Mouse (Mus musculus) ES-E14 (cell line): ENCODE data around the gene Tnik. TPM values are rescaled to one million over a fixed set of nuclear protein-coding genes. Genes with fewer than 3 reads are reported as not detected.

Experiments
- DNase-seq: peaks from one replicate; pipeline ENCODE4 v3.0.0-alpha.2; 2013; ENCODE audit warnings: low read depth, low spot score
- H3K27ac ChIP-seq: 2 replicates; pipeline ENCODE4 v1.5.1; 2012; ENCODE audit warnings: low read depth, mild to moderate bottlenecking, low read length, moderate library complexity, mixed read lengths; ENCODE audit not compliant: poor library complexity, insufficient read depth, severe bottlenecking
- H3K36me3 ChIP-seq: 2 replicates; pipeline ENCODE4 v1.6.1; 2012; ENCODE audit warnings: mild to moderate bottlenecking, low read length, moderate library complexity, mixed read lengths; ENCODE audit not compliant: control insufficient read depth, poor library complexity, insufficient read depth, severe bottlenecking
- H3K4me1 ChIP-seq, 2 experiments: fragments of 150-350 bp in 1 of 2; sonication (generic) in 1 of 2; 2 replicates each; pipeline ENCODE4 v1.6.1; 2012; ENCODE audit warnings: low read length in 2 of 2, mild to moderate bottlenecking in 1 of 2, mixed read lengths in 1 of 2; ENCODE audit not compliant: control insufficient read depth in 2 of 2, insufficient read depth in 2 of 2, poor library complexity in 1 of 2
- H3K4me3 ChIP-seq, 2 experiments: fragments of 150-350 bp in 1 of 2; sonication (generic) in 1 of 2; 2 replicates each; pipeline ENCODE4 v1.5.1; 2012; ENCODE audit warnings: low read length in 2 of 2, low read depth in 1 of 2, mild to moderate bottlenecking in 1 of 2, mixed read lengths in 1 of 2; ENCODE audit not compliant: insufficient read depth in 1 of 2, poor library complexity in 1 of 2, severe bottlenecking in 1 of 2
- H3K9ac ChIP-seq: 2 replicates; pipeline ENCODE4 v1.6.1; 2012; ENCODE audit warnings: low read depth, mild to moderate bottlenecking, low read length, mixed read lengths; ENCODE audit not compliant: poor library complexity, insufficient read depth, severe bottlenecking
- H3K9me3 ChIP-seq: fragments of 150-350 bp; sonication (generic); 2 replicates; pipeline ENCODE4 v1.6.1; 2012; ENCODE audit warnings: low read depth, mild to moderate bottlenecking, low read length; ENCODE audit not compliant: control insufficient read depth, insufficient read depth
- CHD2 ChIP-seq: IDR thresholded peaks from 2 replicates; pipeline ENCODE4 v1.6.1; 2014; ENCODE audit warnings: mild to moderate bottlenecking, low read depth, low read length, inconsistent platforms
- HCFC1 ChIP-seq: IDR thresholded peaks from 2 replicates; pipeline ENCODE4 v1.6.1; 2012; ENCODE audit warnings: low read length, inconsistent platforms, borderline replicate concordance; ENCODE audit not compliant: insufficient read depth
- MAFK ChIP-seq: IDR thresholded peaks from 2 replicates; pipeline ENCODE4 v1.6.1; 2014; ENCODE audit warnings: mild to moderate bottlenecking, low read depth, low read length, inconsistent platforms; ENCODE audit not compliant: insufficient read depth
- ZC3H11A ChIP-seq: IDR thresholded peaks from 2 replicates; pipeline ENCODE4 v1.6.1; 2012; ENCODE audit warnings: low read depth, mild to moderate bottlenecking, inconsistent platforms, low read length, borderline replicate concordance
- ZNF384 ChIP-seq: IDR thresholded peaks from 2 replicates; pipeline ENCODE4 v1.6.1; 2012; ENCODE audit warnings: low read depth, low read length, inconsistent platforms
- in situ Hi-C, 2 experiments: fragments of 600-800 bp; cut with MboI; formaldehyde crosslinking; loops; one replicate each; pipeline ENCODE4 v1.15.1; 2025; ENCODE audit warnings: low sequenced_read_pairs in 2 of 2, inconsistent platforms in 1 of 2; ENCODE audit not compliant: unreplicated experiment in 2 of 2
- total RNA-seq: library from RNA; depleted of rRNA; stranded (reverse); fragments of 300-350 nt; gene quantifications from 2 replicates; pipeline ENCODE4 v1.2.3, GENCODE M21; 2012

Tnik gene
- total RNA-seq, 1 experiment, result 2.6 TPM

- Histone ChIP-seq H3K9ac (no peak overlapping the region), H3K4me3 (no peak overlapping the region), H3K4me1 (no peaks in the 10 kb centered on the region), H3K36me3 (no peaks in the 10 kb centered on the region), H3K27ac (no peak overlapping the region), H3K9me3 (no peaks in the 10 kb centered on the region)
- in situ Hi-C loops, result no loop called here
- TF ChIP-seq MAFK (no peak), ZC3H11A (no peak), ZNF384 (no peak), HCFC1 (no peak), CHD2 (no peak)
- no peak for DNase-seq
Measured at GRCm38 (mm10) chr3:28496806-28497502, 233.9 kb downstream of the Tnik start.

- no peak for TF ChIP-seq MAFK
- no peak for TF ChIP-seq CHD2
- no peak for TF ChIP-seq ZNF384
- no peak for TF ChIP-seq ZC3H11A
- in situ Hi-C loops, result no loop called here
- no peaks in the 10 kb centered on the region for H3K4me1 ChIP-seq
- H3K36me3 ChIP-seq, result no peaks in the 10 kb centered on the region
- H3K27ac ChIP-seq, result no peak overlapping the region
- H3K9me3 ChIP-seq, result no peaks in the 10 kb centered on the region
- no peak overlapping the region for H3K4me3 ChIP-seq
- no peak for DNase-seq
- H3K9ac ChIP-seq, result no peak overlapping the region
Measured at GRCm38 (mm10) chr3:28497503-28497857, 234.5 kb downstream of the Tnik start.

GRCm38 (mm10) chr3:28502697-28503096 is 239.7 kb downstream of the Tnik start:
- in situ Hi-C loops, result no loop called here
- Histone ChIP-seq H3K9me3 (no peaks in the 10 kb centered on the region), H3K4me1 (no peaks in the 10 kb centered on the region), H3K9ac (no peak overlapping the region), H3K4me3 (no peak overlapping the region), H3K36me3 (no peaks in the 10 kb centered on the region), H3K27ac (no peak overlapping the region)
- no peak for DNase-seq
- no peak for TF ChIP-seq MAFK
- no peak for TF ChIP-seq ZC3H11A
- TF ChIP-seq ZNF384, result no peak
- TF ChIP-seq CHD2, result no peak
- no peak for TF ChIP-seq HCFC1

GRCm38 (mm10) chr3:28509337-28509935 is 246.4 kb downstream of the Tnik start:
- Histone ChIP-seq H3K27ac (no peak overlapping the region), H3K36me3 (no peaks in the 10 kb centered on the region), H3K9me3 (no peaks in the 10 kb centered on the region), H3K4me3 (no peak overlapping the region), H3K4me1 (no peaks in the 10 kb centered on the region), H3K9ac (no peak overlapping the region)
- no peak for DNase-seq
- TF ChIP-seq MAFK (no peak), HCFC1 (no peak), ZC3H11A (no peak), CHD2 (no peak), ZNF384 (no peak)
- in situ Hi-C loops, result no loop called here

- no peak for DNase-seq
- TF ChIP-seq CHD2 (no peak), ZNF384 (no peak), HCFC1 (no peak), ZC3H11A (no peak), MAFK (no peak)
- in situ Hi-C loops, result no loop called here
- no peaks in the 10 kb centered on the region for H3K36me3 ChIP-seq
- no peaks in the 10 kb centered on the region for H3K9me3 ChIP-seq
- no peak overlapping the region for H3K4me3 ChIP-seq
- no peak overlapping the region for H3K27ac ChIP-seq
- no peaks in the 10 kb centered on the region for H3K4me1 ChIP-seq
- no peak overlapping the region for H3K9ac ChIP-seq
Measured at GRCm38 (mm10) chr3:28523004-28523482, 260.0 kb downstream of the Tnik start.
